12 mouse cellular contexts compared by ENCODE assay signal in genomic region chr3:105515035-105515434, GRCm38 (mm10).
"Had no signal": no experiment of that assay in that cellular context is flagged by ENCODE, and none has a peak within 500 bp of the region (broad histone marks: within the 10 kb centered on the region; RNA-seq: fewer than 3 reads in every experiment).

No protein-coding gene starts in this region.

- ATAC-seq: midbrain, embryonic 16.5 days had no signal

- H3K9ac ChIP-seq: limb, embryonic 13.5 days; liver, embryonic 14.5 days; neural tube, embryonic 13.5 days had no signal

- H3K4me2 ChIP-seq: limb, embryonic 13.5 days; neural tube, embryonic 13.5 days had no signal

- H3K36me3 ChIP-seq: limb, embryonic 13.5 days; midbrain, embryonic 10.5 days; neural tube, embryonic 13.5 days had no signal

- H3K9me3 ChIP-seq: limb, embryonic 13.5 days; midbrain, embryonic 10.5 days; neural tube, embryonic 13.5 days had no signal

- H3K4me1 ChIP-seq: limb, embryonic 13.5 days had no signal

- DNase-seq: kidney, adult 18-20 months; kidney, postnatal 10 days; layer of hippocampus, adult 9-11 months; lung, adult 18-20 months; lung, postnatal 36 days; retina, postnatal 1 day had no signal

- H3K27ac ChIP-seq: limb, embryonic 13.5 days; liver, embryonic 14.5 days; midbrain, embryonic 10.5 days; neural tube, embryonic 13.5 days; stomach, postnatal 0 days had no signal

- H3K27me3 ChIP-seq: limb, embryonic 13.5 days; neural tube, embryonic 13.5 days had no signal

- H3K4me3 ChIP-seq: limb, embryonic 13.5 days; midbrain, embryonic 10.5 days; neural tube, embryonic 13.5 days had no signal
